Mouse (Mus musculus) left cerebral cortex, postnatal 10 days (tissue): ENCODE results near the gene Gbe1. TPM values are rescaled to one million over a fixed set of nuclear protein-coding genes. Genes with fewer than 3 reads are reported as not detected.

ENCODE experiments used
- DNase-seq, 2 experiments: peaks; one replicate each; pipeline ENCODE4 v3.0.0; 2021 to 2022; ENCODE audit warnings: low spot score in 2 of 2, mixed read lengths in 1 of 2; ENCODE audit errors: extremely low spot score in 1 of 2
- intact Hi-C: fragments of 180-260 bp; cut with DNase I; formaldehyde crosslinking; loops from one replicate; pipeline ENCODE4 v1.15.1; 2025
- total RNA-seq, 2 experiments: library from RNA; stranded (reverse); gene quantifications; 2 replicates each; pipeline ENCODE4 v1.2.3; 2021

Gene Gbe1
- total RNA-seq, 2 experiments from 2014 or later, result 13.6 to 15.8 TPM

DNA sequence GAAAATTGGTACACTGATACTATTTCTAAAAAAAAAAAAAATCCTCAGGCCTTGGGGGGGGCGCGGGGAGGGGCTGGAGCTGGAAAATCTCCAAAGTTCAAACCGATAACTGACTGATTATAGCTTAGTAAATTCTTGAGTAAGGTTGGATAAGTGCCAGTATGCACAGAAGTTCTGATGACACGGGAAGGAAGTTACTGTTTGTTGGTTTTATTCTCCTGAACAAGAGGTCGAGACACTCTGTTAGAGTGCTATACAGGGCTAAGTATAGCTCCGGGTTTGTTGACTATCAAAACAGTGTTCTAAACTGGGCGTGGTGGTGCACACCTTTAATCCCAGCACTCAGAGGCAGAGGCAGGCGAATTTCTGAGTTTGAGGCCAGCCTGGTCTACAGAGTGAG, 36.3 kb downstream of the Gbe1 start:
- DNase-seq, result no peak
- intact Hi-C loops, result no loop called here

DNA sequence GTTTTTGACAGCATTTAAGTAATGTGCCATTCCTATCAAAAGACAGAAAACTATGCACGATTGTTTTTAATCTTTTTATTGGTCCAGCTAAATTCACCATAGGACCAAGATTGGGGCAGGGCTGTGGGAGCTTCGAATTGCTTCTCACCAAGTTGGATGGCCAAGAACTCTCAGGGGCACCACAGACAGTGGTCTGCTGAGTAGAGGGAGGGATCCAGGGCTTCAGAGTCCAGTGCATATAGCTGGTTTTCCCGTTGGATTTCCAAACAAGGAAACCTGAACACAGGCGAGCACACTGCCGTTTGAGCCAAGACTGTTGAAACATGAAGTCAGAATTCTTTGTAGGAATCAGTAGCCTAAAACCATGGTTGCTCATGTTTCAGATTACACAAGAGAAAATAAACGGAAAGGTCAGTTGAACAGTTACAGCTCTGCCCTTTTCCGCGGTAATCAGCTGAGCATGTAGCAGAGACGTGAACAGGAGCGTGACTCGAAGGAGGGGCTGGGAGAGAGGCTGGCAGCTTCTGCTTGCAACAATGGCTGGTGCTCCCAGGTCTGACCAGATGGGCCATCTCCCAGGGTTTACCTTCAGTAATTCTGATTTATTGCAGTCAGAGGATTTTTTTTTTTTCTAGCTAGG, 38.0 kb downstream of the Gbe1 start:
- intact Hi-C loops, result no loop called here
- no peak for DNase-seq

DNA sequence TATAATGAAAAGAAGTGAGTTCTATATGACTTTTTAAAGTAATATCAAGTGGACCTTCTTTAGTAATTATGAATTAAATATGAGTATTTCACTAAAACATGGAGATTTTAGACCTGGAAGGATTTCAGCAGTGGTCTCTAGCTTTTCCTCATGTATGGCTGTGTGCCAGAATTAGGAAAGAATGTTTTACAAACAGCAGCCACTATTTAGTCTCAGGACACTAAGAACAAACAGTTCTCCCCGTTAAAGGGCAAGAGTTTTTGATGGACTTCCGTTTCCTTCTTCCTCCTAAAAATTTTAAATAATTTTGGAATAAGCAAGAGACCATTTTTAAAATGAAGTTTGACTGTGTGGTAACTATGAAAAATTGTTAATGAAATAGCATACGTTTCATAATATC, 38.8 kb downstream of the Gbe1 start:
- intact Hi-C loops, result no loop called here
- no peak for DNase-seq

DNA sequence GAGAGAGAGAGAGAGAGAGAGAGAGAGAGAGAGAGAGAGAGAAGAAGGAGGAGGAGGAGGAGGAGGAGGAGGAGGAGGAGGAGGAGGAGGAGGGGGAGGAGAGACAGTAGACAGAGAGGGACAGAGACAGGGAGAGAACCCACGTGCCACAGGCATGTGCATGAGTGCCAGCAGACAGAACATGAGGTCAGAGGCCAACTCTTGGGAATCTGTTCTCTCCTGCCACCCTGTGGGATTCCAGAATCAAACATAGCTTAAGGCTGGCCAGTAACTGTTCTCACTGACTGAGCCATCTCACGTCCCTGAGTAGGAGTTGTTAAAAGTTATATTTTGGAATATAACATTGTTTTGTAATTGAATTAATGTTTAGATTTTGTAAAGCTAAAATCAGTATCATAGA, 39.3 kb downstream of the Gbe1 start:
- intact Hi-C loops, result no loop called here
- DNase-seq, result no peak

DNA sequence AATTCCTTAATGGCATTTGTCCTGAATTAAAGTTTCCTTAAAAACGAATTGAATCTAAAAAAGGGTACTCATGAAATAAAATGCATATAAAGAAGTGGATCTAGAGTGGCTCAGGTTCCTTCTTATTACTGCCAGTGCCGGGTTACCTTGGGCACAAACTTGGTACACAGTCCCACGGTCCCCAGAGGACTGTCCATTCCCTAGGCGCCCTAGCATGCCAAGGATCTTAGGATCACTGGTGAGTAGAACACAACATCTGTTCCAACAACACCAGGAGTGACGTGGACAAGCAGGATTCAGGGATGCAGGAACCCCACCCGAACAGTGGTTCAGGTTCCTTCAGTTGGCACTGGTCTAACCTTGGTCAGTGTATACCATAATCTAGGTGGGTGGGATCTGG, 44.6 kb downstream of the Gbe1 start:
- no peak for DNase-seq
- intact Hi-C loops, result no loop called here

DNA sequence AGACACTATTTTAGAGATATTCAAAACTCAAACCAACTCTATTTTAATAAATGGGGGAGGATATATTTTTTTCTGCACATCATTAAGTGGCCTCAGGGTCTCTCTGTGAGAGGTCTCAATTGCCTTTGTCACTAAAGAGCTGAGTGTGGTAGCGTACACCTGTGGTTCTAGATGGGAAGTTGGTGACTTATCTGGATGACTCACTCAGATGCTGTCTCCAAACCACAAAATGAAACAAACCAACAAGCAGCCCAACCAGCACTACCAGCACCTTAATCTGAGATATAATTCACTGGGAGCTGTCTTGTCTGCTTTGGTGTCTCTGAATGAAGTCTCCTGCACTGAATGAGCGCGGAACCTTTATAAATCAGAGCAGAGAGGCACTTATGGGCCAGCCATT, 51.5 kb downstream of the Gbe1 start:
- DNase-seq, result no peak
- intact Hi-C loops, result no loop called here

DNA sequence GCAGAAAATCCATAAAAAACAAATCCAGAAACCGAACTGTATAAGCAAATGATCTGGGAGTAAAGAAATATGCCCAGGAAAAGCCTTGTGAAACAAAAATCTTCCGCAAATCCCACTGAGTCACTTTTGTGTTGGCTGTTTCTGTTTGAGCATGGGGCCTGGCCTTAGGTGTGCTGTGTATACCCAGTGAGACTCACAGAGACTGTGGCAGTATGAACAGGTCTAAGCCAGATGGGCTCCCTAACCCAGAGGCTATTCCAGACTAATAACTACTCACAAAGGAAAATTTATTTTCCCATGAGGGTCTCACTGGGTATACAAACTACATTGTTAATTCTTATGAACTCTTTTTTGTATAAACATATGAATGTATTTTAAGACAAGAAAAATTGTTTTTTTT, 67.3 kb downstream of the Gbe1 start:
- intact Hi-C loops, result no loop called here
- no peak for DNase-seq

DNA sequence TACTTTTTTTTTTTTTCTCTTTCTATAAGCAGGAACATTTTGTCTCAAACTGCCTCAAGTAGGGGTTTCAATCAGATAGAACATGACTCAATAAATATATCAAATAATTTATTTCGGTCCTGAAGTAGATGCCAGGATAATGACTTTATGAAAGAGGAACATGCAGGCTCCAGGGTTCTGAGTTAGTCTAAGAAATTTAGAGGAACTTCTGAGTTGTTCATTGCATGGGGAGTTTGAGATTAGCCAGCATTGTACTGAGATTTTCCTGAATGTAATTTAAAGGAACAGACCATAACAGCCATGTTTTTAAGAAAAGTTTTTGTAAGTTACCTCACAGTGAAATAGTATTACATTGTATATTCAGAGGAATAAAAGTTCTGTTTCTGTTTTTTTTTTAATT, 71.7 kb downstream of the Gbe1 start:
- intact Hi-C loops, result no loop called here
- no peak for DNase-seq

DNA sequence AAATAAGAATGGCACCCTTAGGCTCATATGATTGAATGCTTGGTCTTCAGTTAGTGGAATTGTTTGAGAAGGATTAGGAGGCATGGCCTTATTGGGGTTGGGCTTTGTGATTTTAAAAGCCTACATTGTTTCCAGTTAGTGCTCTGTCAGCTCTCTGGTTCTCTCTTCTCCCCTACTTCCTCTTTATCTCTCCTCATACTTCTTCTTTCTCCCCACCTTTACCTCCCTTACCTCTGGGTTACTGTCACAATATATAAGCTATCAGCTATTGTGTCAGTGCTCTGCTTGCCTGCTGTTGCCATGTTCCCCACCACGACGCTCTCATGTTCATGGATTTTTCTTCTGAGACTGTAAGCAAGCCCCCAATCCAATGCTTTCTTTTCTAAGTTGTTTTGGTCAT, 73.6 kb downstream of the Gbe1 start:
- intact Hi-C loops, result no loop called here
- DNase-seq, result no peak

DNA sequence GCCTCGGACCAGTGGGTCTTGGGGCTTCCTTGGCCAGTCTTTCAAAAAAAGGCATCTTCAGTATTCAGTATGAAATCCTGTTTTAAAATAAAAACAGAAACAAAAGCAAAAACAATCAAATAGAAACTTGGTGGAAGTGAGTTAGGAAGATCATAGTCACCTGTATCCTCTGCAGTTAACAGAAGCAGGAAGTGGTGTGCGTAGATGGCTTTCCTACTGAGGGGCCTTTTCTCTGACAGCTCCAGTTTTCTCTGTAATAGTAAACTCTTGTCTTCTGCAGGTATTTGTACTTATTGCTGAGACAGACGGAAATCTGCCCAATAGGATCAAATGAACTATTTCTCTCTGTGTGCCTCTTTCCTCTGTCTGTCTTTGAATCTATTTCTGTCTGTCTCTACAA, 81.5 kb downstream of the Gbe1 start:
- DNase-seq, result no peak
- intact Hi-C loops, result no loop called here

DNA sequence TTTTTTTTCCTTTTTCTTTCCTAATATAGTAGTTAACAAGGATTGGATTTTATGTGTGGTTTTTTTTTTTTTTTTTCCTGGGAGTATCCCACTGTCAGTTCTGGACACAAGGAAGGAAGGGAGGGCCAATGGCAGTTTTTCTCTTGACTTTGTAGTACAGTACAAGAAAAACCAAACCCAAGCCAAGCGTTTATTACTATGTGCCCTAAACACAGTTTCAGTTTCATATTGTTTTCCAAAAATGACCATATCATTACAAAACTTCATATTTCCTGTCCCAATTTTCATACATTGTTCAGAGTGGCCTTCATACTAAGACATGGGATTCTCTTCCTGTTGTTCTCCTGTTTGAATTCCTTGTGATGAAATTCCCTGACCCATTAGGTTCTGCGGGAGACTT, 94.0 kb downstream of the Gbe1 start:
- intact Hi-C loops, result no loop called here
- DNase-seq, result no peak

DNA sequence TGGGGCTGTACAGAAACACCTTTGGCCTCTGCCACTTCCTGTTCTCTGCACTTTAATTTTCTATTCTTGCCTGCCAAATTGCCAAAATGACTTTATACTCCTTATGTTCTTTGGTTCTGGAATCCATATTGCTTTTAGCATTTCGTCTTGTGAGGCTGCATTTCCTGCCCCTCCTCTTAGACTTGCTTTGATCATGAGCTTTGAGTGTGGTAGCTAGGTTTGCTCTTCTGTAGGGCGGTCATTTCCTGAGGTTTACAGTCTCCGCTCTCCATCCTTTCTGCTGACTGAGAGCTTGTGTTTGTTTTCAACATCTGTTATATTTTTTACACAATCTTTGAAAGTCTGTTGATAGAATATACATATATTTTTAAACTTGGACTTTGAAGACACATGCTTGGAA, 107.3 kb downstream of the Gbe1 start:
- intact Hi-C loops, result no loop called here
- DNase-seq, result no peak

DNA sequence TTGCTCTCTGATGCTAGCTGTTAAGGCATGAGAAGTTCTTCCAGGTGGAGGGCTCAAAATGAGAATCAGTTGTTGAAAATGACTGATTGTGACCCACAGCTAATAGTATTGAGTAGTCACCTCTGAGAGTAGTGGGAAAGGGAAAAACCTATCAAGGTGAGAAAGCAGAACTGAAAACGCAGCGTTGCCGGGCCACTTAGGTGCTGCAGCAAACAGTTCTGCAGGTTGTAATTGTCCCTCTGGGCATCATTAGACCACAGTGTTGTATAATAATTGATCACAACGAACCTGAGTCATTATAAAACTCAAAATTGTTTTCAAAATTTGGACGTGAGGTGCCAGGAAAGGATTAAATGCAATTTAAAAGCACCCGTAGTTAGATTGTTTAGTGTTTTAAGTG, 135.8 kb downstream of the Gbe1 start:
- intact Hi-C loops, result no loop called here
- DNase-seq, result no peak

DNA sequence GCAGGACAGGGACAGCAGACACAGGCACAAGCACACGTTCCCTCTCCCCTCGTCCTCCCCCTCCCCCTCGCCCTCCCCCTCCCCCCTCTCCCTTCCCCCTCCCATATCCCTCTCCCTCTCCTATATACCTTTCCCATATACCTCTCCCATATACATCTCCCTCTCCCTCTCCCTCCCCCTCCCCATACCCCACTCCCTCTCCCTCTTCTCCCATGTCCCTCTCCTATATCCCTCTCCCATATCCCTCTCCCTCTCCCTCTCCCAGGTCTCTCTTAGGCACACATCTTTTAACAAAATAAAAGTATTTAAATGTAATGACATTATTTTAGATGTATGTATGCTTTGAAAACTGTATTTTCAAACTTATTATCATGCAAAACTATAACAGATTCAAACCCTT, 161.8 kb downstream of the Gbe1 start:
- intact Hi-C loops, result no loop called here
- no peak for DNase-seq

DNA sequence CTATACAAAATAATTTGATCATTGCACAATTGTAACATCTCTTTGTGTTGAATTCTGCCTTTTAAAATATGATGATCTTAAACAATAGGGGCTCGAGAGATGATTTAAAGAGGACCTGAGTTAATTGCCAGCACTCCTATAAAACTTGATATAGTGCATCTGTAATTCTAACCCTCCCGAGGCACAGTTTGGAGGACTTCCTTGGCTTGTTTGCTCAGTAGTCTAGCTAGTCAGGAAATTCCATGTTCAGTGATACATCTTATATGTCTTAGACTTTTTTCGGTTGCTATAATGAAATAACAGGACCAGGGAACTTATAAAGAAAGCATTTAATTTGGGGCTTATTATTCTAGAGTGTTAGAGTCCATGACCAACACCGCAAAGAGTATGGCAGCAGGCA, 162.4 kb downstream of the Gbe1 start:
- intact Hi-C loops, result no loop called here
- DNase-seq, result no peak

DNA sequence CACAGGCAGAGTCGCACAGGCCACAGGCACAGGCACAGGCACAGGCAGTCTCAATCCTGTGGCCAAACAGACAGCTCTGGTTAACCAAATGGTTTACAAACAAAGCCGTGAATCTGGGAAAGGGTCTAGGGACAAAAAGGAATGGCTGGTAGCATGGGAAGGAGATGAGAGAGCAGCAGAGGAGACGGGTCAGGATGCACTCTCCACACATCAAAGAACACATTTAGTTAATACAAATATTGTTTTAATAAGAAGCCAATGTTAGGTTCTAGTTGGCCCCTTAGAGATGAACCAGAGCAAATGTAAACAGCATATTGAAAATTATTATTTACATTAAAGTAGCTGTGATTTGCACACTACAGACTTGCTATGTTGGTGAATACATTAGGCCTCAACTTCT, 166.7 kb downstream of the Gbe1 start:
- intact Hi-C loops, result no loop called here

DNA sequence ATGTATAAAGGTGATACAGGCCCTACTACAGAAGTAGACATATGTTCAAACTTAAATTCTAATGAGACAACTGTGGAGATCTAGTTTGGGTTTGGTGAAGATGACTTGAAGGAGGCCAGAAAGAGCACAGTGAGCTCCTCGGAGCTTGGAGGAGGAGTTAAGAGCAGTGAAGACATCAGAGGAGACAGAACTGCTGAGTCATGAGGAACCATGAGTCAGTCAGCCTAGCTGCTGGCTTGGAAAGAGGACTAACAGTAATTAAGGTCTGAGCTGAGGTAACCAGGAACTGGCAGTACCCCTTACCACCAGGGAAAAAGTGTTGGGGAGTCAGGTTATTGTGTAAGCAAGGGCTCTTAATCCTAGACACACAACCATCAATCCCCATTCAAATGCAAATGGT, 192.7 kb downstream of the Gbe1 start:
- no peak for DNase-seq
- intact Hi-C loops, result no loop called here

More for the DNA sequence above, 166.7 kb downstream of the Gbe1 start:
- DNase-seq, result no peak

DNA sequence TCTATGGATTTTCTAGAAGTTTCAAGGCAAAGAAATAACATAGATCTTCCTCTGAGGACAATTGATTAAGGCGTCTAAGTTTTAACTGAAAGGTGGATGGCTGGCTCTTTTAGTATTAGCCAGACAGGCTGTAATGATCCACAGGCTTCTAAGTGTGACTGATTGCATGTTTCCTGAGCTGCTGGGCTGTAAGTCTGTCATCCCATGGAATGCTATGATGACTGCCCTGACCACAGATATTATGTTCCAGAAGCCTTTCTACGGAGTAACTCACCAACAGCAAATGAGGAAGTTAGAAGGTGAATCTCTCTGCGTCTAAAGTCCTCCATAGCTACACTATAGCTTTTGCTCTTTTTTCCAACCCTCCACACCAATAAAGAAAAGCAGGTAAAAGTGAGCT, 197.2 kb downstream of the Gbe1 start:
- intact Hi-C loops, result no loop called here

DNA sequence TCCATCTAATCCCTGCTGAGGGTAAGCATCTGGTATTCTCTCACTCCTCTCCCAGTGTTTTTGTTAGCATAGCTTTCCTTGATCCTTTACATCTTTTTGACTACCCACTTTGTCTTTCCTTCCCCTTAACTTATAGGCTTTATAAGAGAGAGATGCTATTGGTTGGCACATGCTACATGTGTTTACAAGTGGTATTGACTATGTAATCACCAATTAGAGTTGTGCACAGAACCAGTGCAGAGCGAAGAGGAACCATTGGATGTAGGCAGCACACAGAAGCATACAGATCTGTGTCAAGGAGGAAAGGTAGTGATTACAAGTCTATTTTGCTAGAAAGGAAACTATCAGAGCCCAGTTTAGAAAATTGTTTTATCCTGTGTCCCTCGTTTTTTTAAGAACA, 209.1 kb downstream of the Gbe1 start:
- no peak for DNase-seq
- intact Hi-C loops, result no loop called here

More for the DNA sequence above, 197.2 kb downstream of the Gbe1 start:
- no peak for DNase-seq

DNA sequence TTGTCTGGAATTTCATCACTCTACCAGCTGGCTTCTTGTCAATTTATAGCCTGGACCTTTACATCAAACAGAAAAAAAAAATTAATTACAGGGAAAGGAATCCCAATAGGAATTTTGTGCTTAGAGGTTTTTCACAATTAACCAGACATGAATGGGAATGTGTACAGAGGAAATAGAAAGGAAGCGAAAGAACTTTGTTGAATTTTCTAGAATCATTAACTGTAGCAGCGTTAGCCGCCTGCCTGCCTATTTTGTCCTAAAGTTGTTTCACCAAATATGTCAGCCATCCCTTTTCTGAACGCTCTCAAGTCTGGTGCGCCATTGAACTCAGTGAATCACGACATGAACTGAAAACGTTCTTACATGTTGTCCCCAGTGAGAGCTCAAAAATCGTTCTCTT, 209.8 kb downstream of the Gbe1 start:
- intact Hi-C loops, result no loop called here

DNA sequence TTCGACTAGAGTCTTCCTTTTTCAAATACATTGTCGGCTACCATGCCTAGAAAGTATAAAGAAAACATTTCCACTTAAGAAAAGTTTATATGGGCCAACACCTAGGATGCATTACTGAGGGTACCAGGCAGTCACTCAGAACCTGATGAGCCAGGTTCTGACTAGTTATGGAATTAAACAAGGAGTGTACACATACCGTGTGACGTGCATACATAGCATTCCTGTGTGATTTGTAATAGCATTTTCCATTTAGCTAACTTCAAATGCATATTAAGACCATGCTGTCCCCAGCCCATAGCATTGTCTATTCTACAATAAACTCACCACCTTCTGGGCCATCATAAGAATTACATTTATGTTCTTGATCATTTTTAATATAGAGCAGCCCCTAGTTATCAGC, 210.5 kb downstream of the Gbe1 start:
- intact Hi-C loops, result no loop called here
- DNase-seq, result no peak

More for the DNA sequence above, 209.8 kb downstream of the Gbe1 start:
- DNase-seq, result no peak

DNA sequence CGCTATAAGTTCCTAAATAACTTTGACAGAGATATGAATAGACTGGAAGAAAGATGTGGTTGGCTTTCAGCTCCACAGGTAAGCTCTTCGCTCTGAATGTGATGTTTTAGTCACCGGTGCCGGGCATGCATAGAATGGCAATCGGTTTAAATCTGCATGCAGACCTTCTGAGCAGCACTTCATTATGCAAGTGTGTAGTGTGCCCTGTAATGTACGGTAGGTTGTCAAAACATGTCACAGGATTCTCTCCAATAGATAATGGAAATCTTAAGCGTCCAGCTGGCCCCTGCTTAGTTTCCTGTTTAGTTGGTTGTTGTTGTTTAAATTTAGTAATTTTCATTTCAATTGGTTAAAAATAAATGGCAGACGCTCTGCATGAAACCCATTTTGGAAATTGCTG, 213.5 kb downstream of the Gbe1 start:
- no peak for DNase-seq
- intact Hi-C loops, result no loop called here
